Mouse (Mus musculus): Measurements from ENCODE around the gene Slc26a5. TPM values are rescaled to one million over a fixed set of nuclear protein-coding genes. Genes with fewer than 3 reads are reported as not detected.

Slc26a5 gene
- not detected in 4 replicates for total RNA-seq (2023)

DNA sequence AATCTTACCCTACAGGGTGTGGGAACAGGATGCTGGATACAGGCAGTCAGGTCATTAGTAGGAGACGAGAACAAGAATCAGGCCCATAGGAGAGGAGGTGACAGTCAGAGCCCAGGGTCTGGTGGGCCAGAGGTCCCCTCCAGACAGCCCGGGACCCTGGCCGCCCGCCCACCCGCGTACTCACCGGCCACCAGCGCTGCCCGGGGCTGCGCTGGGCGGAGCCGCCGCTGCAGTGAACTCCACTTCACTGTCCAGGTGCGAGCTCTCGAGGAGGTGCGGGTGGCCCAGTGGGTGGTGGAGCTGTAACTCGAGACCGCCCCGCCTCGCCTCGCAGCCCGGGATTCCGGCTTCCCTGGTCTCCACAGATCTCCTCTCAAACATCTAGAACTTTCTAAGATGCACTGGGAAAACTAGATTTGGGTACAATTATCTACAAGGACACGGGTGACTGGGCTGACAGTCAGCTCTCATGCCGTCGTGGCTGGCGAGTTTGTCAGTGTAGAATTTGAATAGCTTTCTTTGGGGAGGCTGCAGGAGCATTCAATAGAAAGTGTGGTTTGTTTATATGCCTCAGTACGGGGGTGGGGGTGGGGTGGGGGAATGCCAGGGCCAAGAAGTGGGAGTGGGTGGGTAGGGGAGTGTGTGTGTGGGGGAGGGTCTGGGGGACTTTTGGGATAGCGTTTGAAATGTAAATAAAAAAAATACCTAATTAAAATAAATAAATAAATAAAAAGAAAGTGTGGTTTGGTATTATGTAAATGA lies at the start of gene Slc26a5:
Slc26a5 (minus strand) TSS at position 259 of the 762 bp plus-strand sequence.

DNA sequence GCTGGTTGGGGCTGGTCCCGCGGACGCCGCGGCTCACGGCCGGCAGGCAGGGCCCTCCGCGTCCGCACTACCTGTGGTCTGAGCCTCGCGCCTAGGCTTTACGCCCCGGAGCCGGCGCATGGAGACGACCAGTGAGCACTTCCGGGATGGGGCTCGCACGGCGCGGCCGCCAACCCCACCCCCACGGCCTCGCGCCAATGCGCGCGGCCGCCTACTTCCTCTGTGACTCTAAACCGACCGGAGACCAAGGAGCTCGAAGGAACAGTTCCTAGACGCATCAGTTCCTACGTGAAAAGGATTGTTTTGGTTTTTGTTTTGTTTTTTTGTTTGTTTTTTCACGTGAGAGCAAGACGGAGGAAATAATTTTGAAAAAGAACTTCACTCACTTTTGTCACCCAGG lies 80.4 kb downstream of the Slc26a5 start, which contains the start of the genes Dnajc2 and Psmc2:
Dnajc2 (minus strand) TSS at position 199 of the 400 bp plus-strand sequence.
Psmc2 (plus strand) TSS at position 231 of the 400 bp plus-strand sequence.

Other genes with a start within 250 kb of the Slc26a5 start
- 0.36 TPM in 1 of 4 replicates, not detected in the others for gene Fbxl13, start 220.0 kb downstream of the Slc26a5 start, total RNA-seq (2023)
- gene Armc10, start 219.8 kb downstream of the Slc26a5 start, total RNA-seq (2023) = 33.9 to 42.2 TPM (median 38.9 TPM) in 4 replicates
- 0.94 to 1.6 TPM (median 1.5 TPM) in 4 replicates for gene Napepld, start 164.2 kb downstream of the Slc26a5 start, total RNA-seq (2023)
- gene Pmpcb, start 128.5 kb downstream of the Slc26a5 start, total RNA-seq (2023) = 89.0 to 108 TPM (median 93.3 TPM) in 4 replicates
- gene Dnajc2, start 80.4 kb downstream of the Slc26a5 start, total RNA-seq (2023) = 54.8 to 59.1 TPM (median 55.4 TPM) in 4 replicates
- gene Psmc2, start 80.3 kb downstream of the Slc26a5 start, total RNA-seq (2023) = 63.4 to 74.7 TPM (median 67.5 TPM) in 4 replicates